Mouse (Mus musculus): ENCODE data around the gene Olah. TPM values are rescaled to one million over a fixed set of nuclear protein-coding genes. Genes with fewer than 3 reads are reported as not detected.

The Olah gene
- total and polyA plus RNA-seq, 3 experiments: not detected

GRCm38 (mm10) chr2:3423841-3424578 is 27.0 kb upstream of the Olah start, which contains the start of gene Dclre1c:
Gene Dclre1c, plus strand, starts transcription at chr2:3424131.
- H3K79me2 ChIP-seq (ENCODE audit: control insufficient read depth, insufficient read depth, low read length, poor library complexity): peaks cover 7% of the 10 kb centered on the region
- peaks cover 0 to 13% of the 10 kb centered on the region in 2 experiments; a peak in 2 of 4 replicates for H3K36me3 ChIP-seq (ENCODE audit: control insufficient read depth in 1 of 2, insufficient read depth in 2 of 2, low read length in 2 of 2)
- peak; percentile 98 for DNase-seq (ENCODE audit: low read depth, low spot score)
- no peaks in the 10 kb centered on the region for H3K27me3 ChIP-seq (ENCODE audit: control insufficient read depth in 1 of 2, insufficient read depth in 2 of 2, low read length in 2 of 2)
- H3K9me3 ChIP-seq (replicated peaks; ENCODE audit: insufficient read depth, low read length): no peaks in the 10 kb centered on the region
- peak within 1 kb of the TSS; percentile 72 for H3K9ac ChIP-seq (ENCODE audit: control insufficient read depth, low read depth, low read length, poor library complexity, severe bottlenecking)
- H3K4me1 ChIP-seq (ENCODE audit: control insufficient read depth in 1 of 2, insufficient read depth in 2 of 2, low read length in 2 of 2): peaks cover 2 to 8% of the 10 kb centered on the region in 2 experiments; a peak in 2 of 4 replicates
- peak within 1 kb of the TSS; percentile 54 for H3K27ac ChIP-seq (ENCODE audit: control insufficient read depth, low read depth, low read length)
- peak within 1 kb of the TSS; percentile 81 to 92 for H3K4me3 ChIP-seq (ENCODE audit: control insufficient read depth in 1 of 2, insufficient read depth in 1 of 2, low read depth in 2 of 2, low read length in 2 of 2)
- TF ChIP-seq MXI1 (IDR thresholded peaks at IDR 0.05; ENCODE audit: low read depth, low read length) (peak; percentile 97), SMC3 (IDR thresholded peaks at IDR 0.05; ENCODE audit: low read depth, low read length) (no peak), KAT2A (conservative IDR thresholded peaks at IDR 0.05; ENCODE audit: low read depth, low read length) (0 out of 2 replicates have a peak, but pooled peaks have one; percentile 48), MAFK (IDR thresholded peaks at IDR 0.05; ENCODE audit: borderline replicate concordance, low read depth, low read length) (no peak), MAZ (IDR thresholded peaks at IDR 0.05; ENCODE audit: low read depth, low read length) (no peak), MYB (IDR thresholded peaks at IDR 0.05; ENCODE audit: low read depth, low read length) (no peak), RCOR1 (IDR thresholded peaks at IDR 0.05; ENCODE audit: low read depth, low read length) (no peak), CTCF (IDR thresholded peaks at IDR 0.05 in 2 of 3, conservative IDR thresholded peaks at IDR 0.05 in 1 of 3; ENCODE audit: control insufficient read depth in 1 of 3, insufficient read depth in 1 of 3, low read depth in 2 of 3, low read length in 3 of 3, poor library complexity in 1 of 3, severe bottlenecking in 1 of 3) (no peak), UBTF (IDR thresholded peaks at IDR 0.05; ENCODE audit: borderline replicate concordance, insufficient read depth, low read depth, low read length) (no peak), ZKSCAN1 (IDR thresholded peaks at IDR 0.05; ENCODE audit: low read depth, low read length) (no peak), ETS1 (IDR thresholded peaks at IDR 0.05; ENCODE audit: low read depth, low read length) (peak; percentile 100), EP300 (IDR thresholded peaks at IDR 0.05; ENCODE audit: low read depth in 1 of 2, low read length in 2 of 2) (peak in 1 of 2 experiments; percentile 27; a peak in 1 of 4 replicates), JUND (IDR thresholded peaks at IDR 0.05; ENCODE audit: low read depth, low read length) (no peak), POLR2AphosphoS5 (IDR thresholded peaks at IDR 0.05; ENCODE audit: borderline replicate concordance, low read depth, low read length) (no peak), MYC (IDR thresholded peaks at IDR 0.05; ENCODE audit: low read depth, low read length) (peak; percentile 7; the same call in 1 of the 2 replicates), ZMIZ1 (IDR thresholded peaks at IDR 0.05; ENCODE audit: low read depth, low read length) (peak; percentile 83), HCFC1 (IDR thresholded peaks at IDR 0.05; ENCODE audit: low read depth, low read length) (peak; percentile 78), NELFE (IDR thresholded peaks at IDR 0.05; ENCODE audit: low read depth, low read length) (peak; percentile 68), SIN3A (IDR thresholded peaks at IDR 0.05; ENCODE audit: low read length) (peak; percentile 100), POLR2A (IDR thresholded peaks at IDR 0.05; ENCODE audit: control insufficient read depth in 1 of 2, insufficient read depth in 1 of 2, low read depth in 1 of 2, low read length in 2 of 2, poor library complexity in 1 of 2) (peak; percentile 65 to 80; a peak in 3 of 4 replicates), USF1 (IDR thresholded peaks at IDR 0.05; ENCODE audit: low read depth, low read length) (no peak), TBP (IDR thresholded peaks at IDR 0.05; ENCODE audit: low read depth, low read length) (peak; percentile 89), ZNF384 (IDR thresholded peaks at IDR 0.05; ENCODE audit: low read depth, low read length) (no peak), ZC3H11A (IDR thresholded peaks at IDR 0.05; ENCODE audit: low read depth, low read length) (no peak), CHD2 (IDR thresholded peaks at IDR 0.05; ENCODE audit: low read length) (peak; percentile 57; the same call in 1 of the 2 replicates), USF2 (IDR thresholded peaks at IDR 0.05; ENCODE audit: borderline replicate concordance in 1 of 2, insufficient read depth in 1 of 2, low read depth in 1 of 2, low read length in 2 of 2) (no peak), NRF1 (IDR thresholded peaks at IDR 0.05; ENCODE audit: insufficient read depth, low read depth, low read length, poor library complexity, severe bottlenecking) (peak; percentile 55; the same call in 1 of the 2 replicates), E2F4 (IDR thresholded peaks at IDR 0.05; ENCODE audit: borderline replicate concordance, low read depth, low read length) (no peak), ELF1 (IDR thresholded peaks at IDR 0.05; ENCODE audit: low read depth, low read length) (peak; percentile 99), TCF12 (IDR thresholded peaks at IDR 0.05; ENCODE audit: low read depth, low read length) (no peak; the same call in 1 of the 2 replicates), CHD1 (IDR thresholded peaks at IDR 0.05; ENCODE audit: low read depth, low read length) (no peak), GATA1 (IDR thresholded peaks at IDR 0.05; ENCODE audit: low read depth, low read length) (no peak), RAD21 (IDR thresholded peaks at IDR 0.05; ENCODE audit: low read depth, low read length) (no peak), POLR2AphosphoS2 (IDR thresholded peaks at IDR 0.05; ENCODE audit: low read length) (peak; percentile 35; the same call in 1 of the 2 replicates), TAL1 (IDR thresholded peaks at IDR 0.05; ENCODE audit: low read length) (no peak), GABPA (IDR thresholded peaks at IDR 0.05; ENCODE audit: low read depth, low read length) (no peak)
